Mouse (Mus musculus): ENCODE measurements at regions not wholly inside any gene's neighbourhood (a gene's known extent, or its start where the extent isn't known, plus 50 kb on each side); places are given as distances from the start of the nearest gene placed in this dataset.

DNA sequence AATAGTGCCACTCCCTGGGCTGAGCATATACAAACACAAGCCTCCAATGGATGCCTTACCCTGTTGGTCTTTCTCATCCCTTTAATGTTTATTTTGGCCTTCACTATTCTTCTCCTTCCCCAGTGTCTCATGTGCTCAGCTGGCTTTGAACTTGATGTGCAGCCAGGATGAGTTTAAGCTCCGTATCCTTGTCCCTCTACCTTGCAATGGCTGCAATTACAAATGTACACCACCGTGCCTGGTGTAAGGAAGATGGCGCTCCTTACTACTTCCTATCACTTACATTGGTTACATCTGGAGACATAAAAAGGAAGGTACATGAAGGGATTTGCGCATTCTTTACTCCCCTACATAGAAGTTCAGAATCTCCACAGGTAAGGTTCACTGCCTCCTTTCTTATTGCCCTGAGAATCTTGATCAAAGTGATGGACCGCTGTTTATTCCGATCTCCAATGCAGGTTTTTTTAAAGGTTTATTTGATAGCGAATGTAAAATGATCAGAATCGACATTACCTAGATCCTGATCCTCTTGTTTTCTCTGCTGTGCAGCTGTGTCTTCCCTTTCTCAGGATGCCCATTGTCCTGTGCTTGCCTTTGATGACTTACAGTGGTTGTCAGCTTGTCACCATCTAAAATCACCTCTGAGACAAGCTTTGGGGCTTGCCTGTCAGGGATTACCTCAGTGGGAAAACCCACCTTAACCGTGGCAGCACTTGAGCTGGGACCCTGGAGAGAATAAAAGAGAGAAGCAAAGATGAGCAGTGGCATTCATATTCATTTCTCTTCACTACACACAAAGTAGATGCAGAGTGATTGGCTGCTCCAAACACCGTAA is 178.1 kb downstream of the Ifng start:
- Histone ChIP-seq H3K27ac (replicated peaks) (no peak overlapping the region), H3K36me3 (replicated peaks) (no peaks in the 10 kb centered on the region), H3K9me3 (no peaks in the 10 kb centered on the region), H3K4me1 (no peaks in the 10 kb centered on the region; the same call in 1 of the 2 replicates), H3K4me3 (no peak overlapping the region), H3K27me3 (replicated peaks; ENCODE audit: low read depth, poor library complexity, severe bottlenecking) (no peaks in the 10 kb centered on the region)
- 90% methylated on average over 10 of the region's 10 CpGs for WGBS
- DNase-seq (ENCODE audit: low spot score) = no peak

DNA sequence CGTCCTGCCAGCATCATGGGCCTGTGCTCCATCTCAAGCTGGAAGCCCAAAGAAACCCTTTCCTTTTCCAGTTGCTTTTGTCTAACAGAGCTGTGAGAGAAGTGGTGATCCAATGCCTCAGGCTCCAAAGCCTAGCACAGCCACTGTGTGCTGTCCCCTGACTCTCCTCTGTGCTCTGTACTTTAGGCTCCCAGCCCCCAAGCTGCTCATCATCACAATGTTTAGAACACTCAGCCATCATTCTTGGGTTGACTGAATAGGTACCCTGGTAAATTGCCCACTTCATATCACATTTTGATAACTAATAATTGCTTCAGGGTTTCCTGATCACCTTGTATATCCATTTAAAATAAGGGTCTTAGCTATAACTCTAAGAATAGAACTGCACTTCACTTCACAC is 178.8 kb downstream of the Ifng start:
- 86% methylated on average over 1 of the region's 1 CpGs for WGBS
- Histone ChIP-seq H3K4me3 (no peak overlapping the region), H3K4me1 (no peaks in the 10 kb centered on the region; the same call in 1 of the 2 replicates), H3K36me3 (replicated peaks) (no peaks in the 10 kb centered on the region), H3K9me3 (no peaks in the 10 kb centered on the region), H3K27me3 (replicated peaks; ENCODE audit: low read depth, poor library complexity, severe bottlenecking) (no peaks in the 10 kb centered on the region), H3K27ac (replicated peaks) (no peak overlapping the region)
- no peak for DNase-seq (ENCODE audit: low spot score)

DNA sequence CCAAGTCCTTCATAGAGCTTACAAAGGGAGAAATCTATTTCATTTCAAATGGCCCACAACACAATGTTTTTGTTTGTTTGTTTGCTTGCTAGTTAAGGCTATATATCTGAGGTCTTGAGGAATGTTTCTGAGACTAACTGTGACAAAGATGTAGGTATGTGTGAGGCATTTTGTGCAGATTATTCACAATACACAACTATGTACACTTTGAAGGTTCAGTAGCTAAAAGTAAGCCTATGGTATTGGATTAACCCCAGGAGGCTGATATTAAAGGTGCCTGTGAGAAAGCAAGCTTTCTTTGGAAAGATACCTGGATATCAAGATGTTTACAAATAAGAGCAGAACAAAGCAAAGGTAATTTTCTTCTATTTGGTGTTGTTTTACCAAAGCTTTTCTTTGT is 179.8 kb downstream of the Ifng start:
- no peak overlapping the region for H3K27ac ChIP-seq (replicated peaks)
- no peaks in the 10 kb centered on the region for H3K36me3 ChIP-seq (replicated peaks)
- DNase-seq (ENCODE audit: low spot score) = no peak
- H3K4me3 ChIP-seq = no peak overlapping the region
- H3K9me3 ChIP-seq = no peaks in the 10 kb centered on the region
- no peaks in the 10 kb centered on the region; the same call in 1 of the 2 replicates for H3K4me1 ChIP-seq
- H3K27me3 ChIP-seq (replicated peaks; ENCODE audit: low read depth, poor library complexity, severe bottlenecking) = no peaks in the 10 kb centered on the region

DNA sequence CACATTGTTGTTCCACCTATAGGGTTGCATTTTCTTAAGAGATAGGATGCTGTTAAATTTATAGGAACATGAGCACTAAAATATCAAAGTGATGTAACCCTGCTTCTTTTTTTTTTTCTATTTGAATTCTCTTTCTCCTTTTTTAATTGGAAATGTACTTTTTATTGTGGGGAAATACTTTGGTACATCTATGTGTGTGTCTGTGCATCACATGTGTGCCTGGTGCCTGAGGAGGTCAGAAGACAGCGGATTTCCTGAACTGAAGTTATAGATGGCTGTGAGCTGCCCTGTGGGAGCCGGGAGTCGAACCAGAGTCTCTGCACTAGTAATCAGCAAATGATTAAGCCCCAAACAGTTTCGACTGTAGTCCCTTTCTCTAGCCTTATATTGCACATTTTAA is 180.7 kb downstream of the Ifng start:
- Histone ChIP-seq H3K9me3 (no peaks in the 10 kb centered on the region), H3K27ac (replicated peaks) (no peak overlapping the region), H3K27me3 (replicated peaks; ENCODE audit: low read depth, poor library complexity, severe bottlenecking) (no peaks in the 10 kb centered on the region), H3K4me3 (no peak overlapping the region), H3K4me1 (no peaks in the 10 kb centered on the region; the same call in 1 of the 2 replicates), H3K36me3 (replicated peaks) (no peaks in the 10 kb centered on the region)
- 88% methylated on average over 4 of the region's 4 CpGs for WGBS
- no peak for DNase-seq (ENCODE audit: low spot score)

DNA sequence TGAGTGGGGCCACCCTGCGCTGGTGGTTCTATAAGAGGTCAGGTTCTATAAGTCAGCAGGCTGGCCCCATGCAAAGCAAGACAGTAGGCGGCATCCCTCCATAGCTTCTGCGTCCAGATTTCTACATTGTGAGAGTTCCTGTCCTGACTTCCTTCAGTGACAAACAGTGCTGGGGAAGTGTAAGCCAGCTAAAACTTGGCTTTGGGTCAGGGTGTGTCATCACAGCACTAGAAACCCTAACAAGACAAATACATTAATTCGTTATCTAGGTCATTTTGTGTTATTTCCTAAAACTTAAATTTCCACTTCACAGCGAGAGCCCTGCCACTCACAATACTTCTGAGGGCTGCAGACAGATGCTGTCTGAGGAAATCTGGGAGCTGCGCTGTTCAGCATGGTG is 181.3 kb downstream of the Ifng start:
- Histone ChIP-seq H3K27ac (replicated peaks) (no peak overlapping the region), H3K36me3 (replicated peaks) (no peaks in the 10 kb centered on the region), H3K27me3 (replicated peaks; ENCODE audit: low read depth, poor library complexity, severe bottlenecking) (no peaks in the 10 kb centered on the region), H3K9me3 (no peaks in the 10 kb centered on the region), H3K4me1 (no peaks in the 10 kb centered on the region; the same call in 1 of the 2 replicates), H3K4me3 (no peak overlapping the region)
- DNase-seq (ENCODE audit: low spot score) = no peak
- WGBS = 88% methylated on average over 6 of the region's 6 CpGs

DNA sequence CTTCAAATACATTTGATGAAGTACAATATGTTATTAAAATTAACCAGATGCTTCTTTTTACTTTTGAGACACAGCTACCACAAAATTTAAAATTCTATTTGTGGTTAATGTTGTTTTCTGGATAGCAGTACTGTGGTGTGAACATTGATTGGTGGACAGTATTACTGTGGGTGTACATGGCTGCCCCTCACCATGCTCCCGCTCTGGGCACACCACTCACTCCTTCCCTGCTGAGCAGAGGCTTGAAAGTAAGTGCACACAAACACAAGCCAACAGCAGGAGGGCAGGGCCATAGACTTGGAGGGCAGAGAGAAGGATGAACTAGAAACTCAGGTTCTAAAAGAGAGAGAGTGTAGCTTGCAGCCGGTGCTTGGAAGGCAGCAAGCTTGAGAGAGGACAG is 182.1 kb downstream of the Ifng start:
- no peaks in the 10 kb centered on the region; the same call in 1 of the 2 replicates for H3K4me1 ChIP-seq
- no peak overlapping the region for H3K27ac ChIP-seq (replicated peaks)
- no peak overlapping the region for H3K4me3 ChIP-seq
- H3K36me3 ChIP-seq (replicated peaks) = no peaks in the 10 kb centered on the region
- WGBS = 79% methylated on average over 2 of the region's 2 CpGs
- no peak for DNase-seq (ENCODE audit: low spot score)
- H3K9me3 ChIP-seq = no peaks in the 10 kb centered on the region
- H3K27me3 ChIP-seq (replicated peaks; ENCODE audit: low read depth, poor library complexity, severe bottlenecking) = no peaks in the 10 kb centered on the region

DNA sequence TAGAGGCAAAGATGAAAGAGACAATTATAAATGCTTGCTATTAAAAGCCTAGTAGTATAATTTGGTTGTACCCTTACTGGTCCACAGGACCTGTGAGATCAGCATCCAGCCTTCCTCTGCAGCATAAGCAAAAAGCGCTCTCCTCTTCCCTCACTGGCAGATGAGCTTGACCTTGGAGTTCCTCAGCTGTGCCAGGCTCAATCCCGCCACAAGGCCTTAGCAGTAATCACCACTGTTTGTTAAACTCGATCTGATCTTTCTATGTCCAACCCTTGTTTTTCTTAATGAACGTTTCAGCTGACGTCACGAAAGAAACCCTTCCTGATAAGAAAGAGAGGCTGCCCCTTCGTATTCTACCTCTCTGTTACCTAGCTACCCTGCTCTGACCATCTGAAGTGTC is 183.5 kb downstream of the Ifng start:
- Histone ChIP-seq H3K4me1 (no peaks in the 10 kb centered on the region; the same call in 1 of the 2 replicates), H3K9me3 (no peaks in the 10 kb centered on the region), H3K4me3 (no peak overlapping the region), H3K27me3 (replicated peaks; ENCODE audit: low read depth, poor library complexity, severe bottlenecking) (no peaks in the 10 kb centered on the region), H3K27ac (replicated peaks) (no peak overlapping the region), H3K36me3 (replicated peaks) (no peaks in the 10 kb centered on the region)
- WGBS = 87% methylated on average over 7 of the region's 7 CpGs
- no peak for DNase-seq (ENCODE audit: low spot score)

DNA sequence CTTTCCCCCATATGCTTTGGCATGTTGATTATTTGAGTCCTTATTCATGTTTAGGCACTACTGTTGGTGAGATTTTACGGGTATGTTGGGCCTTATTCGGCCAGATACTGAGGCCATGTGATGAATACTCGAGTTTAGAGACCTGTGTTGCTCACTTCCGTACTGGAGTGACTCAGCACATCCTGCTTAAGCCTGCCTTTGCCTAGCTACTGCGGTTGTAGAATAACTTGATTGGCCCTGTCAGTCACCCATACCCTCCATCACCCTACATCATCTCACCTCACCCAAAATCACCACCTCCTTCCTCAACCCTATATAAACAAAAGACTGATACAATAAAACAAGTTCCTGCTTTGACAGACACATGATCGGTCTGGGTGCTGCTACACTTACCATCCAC is 187.2 kb downstream of the Ifng start:
- no peak for DNase-seq (ENCODE audit: low spot score)
- Histone ChIP-seq H3K9me3 (no peaks in the 10 kb centered on the region), H3K4me1 (no peaks in the 10 kb centered on the region), H3K27me3 (replicated peaks; ENCODE audit: low read depth, poor library complexity, severe bottlenecking) (no peaks in the 10 kb centered on the region), H3K36me3 (replicated peaks) (no peaks in the 10 kb centered on the region), H3K4me3 (no peak overlapping the region), H3K27ac (replicated peaks) (no peak overlapping the region)
- WGBS = 89% methylated on average over 6 of the region's 6 CpGs

DNA sequence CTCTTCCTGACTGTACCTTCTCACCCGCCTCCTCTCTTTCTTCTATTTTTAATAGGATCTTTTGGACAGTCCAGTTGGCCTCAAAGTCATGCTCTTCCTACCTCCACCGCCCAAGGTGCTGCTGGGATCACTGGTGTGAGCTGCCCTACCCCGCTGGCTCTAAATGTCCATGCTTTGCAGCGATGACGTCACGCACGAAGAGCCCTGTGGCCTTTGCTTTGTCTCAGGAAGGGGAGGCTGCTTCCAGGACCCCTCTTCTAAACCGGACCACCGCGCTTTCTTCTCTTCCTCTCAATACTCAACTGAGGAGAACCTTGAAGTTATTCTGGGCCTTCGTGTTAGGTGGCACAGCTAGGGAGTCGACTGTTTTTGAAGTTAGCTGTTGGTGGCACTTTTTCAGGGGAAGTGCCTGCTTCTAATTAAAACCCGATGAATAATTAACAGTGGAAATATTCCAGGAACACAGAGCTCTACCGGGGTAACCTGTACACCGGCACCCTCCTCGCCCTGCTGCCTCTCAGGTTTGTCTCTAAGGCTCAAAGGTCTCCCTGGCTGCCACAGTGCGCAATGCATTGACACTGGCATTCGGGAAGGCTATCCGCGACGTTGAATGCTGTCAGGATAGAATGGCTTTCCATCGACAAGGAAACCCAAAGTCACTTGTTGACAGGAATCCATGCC is 188.7 kb downstream of the Ifng start:
- no peak overlapping the region for H3K4me3 ChIP-seq
- no peaks in the 10 kb centered on the region for H3K4me1 ChIP-seq
- no peak overlapping the region for H3K27ac ChIP-seq (replicated peaks)
- H3K27me3 ChIP-seq (replicated peaks; ENCODE audit: low read depth, poor library complexity, severe bottlenecking) = no peaks in the 10 kb centered on the region
- 93% methylated on average over 22 of the region's 22 CpGs for WGBS
- DNase-seq (ENCODE audit: low spot score) = no peak
- no peaks in the 10 kb centered on the region for H3K36me3 ChIP-seq (replicated peaks)
- no peaks in the 10 kb centered on the region for H3K9me3 ChIP-seq

DNA sequence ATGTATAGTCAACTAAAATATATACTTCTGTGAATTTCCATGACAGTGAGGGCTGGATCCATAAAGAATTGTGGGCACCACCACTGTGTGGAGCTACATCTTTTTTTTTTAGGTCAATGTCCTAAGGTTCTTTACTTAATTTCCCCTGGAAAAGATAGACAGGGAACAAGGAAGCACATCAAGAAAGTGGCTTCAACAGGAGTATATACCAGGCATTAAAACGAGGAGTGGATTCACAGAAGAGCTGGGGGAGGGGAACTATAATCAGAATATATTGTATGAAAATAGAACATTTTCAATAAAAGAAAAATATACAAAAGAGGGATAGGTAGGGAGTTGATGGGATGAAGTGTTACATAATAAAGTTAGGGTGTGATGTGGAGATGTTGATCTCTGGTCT is 190.9 kb downstream of the Ifng start:
- Histone ChIP-seq H3K4me1 (no peaks in the 10 kb centered on the region), H3K36me3 (replicated peaks) (no peaks in the 10 kb centered on the region), H3K4me3 (no peak overlapping the region), H3K9me3 (no peaks in the 10 kb centered on the region), H3K27me3 (replicated peaks; ENCODE audit: low read depth, poor library complexity, severe bottlenecking) (no peaks in the 10 kb centered on the region), H3K27ac (replicated peaks) (no peak overlapping the region)
- WGBS = 87% methylated on average over 1 of the region's 1 CpGs
- no peak for DNase-seq (ENCODE audit: low spot score)

DNA sequence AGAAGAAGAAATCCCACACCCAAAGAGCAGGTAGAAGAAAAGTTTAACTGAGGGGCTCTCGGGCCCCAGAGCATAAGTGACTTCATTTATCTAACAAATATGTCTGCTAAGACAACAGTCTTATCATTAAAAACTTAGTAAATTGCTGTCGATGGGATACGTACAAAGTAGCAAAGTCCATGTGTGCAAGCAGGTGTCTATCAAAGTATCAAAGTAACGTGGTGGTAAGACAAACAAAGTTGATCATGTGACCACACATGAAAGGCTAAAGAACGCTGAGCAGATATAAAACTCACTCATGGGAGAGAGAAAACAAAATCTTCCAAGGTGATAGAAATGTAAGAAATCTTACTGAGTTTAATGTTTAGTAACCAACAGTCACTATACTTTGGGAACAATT is 191.3 kb downstream of the Ifng start:
- H3K27ac ChIP-seq (replicated peaks) = no peak overlapping the region
- no peaks in the 10 kb centered on the region for H3K36me3 ChIP-seq (replicated peaks)
- H3K4me1 ChIP-seq = no peaks in the 10 kb centered on the region
- no peak overlapping the region for H3K4me3 ChIP-seq
- no peaks in the 10 kb centered on the region for H3K27me3 ChIP-seq (replicated peaks; ENCODE audit: low read depth, poor library complexity, severe bottlenecking)
- WGBS = 87% methylated on average over 5 of the region's 5 CpGs
- no peak for DNase-seq (ENCODE audit: low spot score)
- no peaks in the 10 kb centered on the region for H3K9me3 ChIP-seq

DNA sequence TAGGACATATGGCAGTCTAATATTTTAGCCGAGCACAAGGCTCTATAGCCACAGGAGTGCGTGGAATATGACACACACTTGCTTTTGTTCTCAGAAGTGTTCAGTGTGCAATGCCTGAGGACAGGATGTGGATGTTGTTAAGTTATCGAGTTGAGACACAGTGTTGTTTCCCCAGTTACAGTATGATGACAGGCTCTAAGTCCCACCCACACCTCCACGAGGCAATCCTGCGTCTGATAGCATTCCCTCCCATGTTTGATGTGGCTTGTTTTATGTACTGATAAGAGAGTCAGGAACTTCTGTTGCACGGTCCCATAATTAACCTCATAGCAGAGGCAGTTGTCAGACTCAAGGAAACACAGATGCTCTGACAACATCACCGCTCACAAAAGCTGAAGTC is 192.6 kb downstream of the Ifng start:
- Histone ChIP-seq H3K27ac (replicated peaks) (no peak overlapping the region), H3K9me3 (no peaks in the 10 kb centered on the region), H3K36me3 (replicated peaks) (no peaks in the 10 kb centered on the region), H3K4me3 (no peak overlapping the region), H3K27me3 (replicated peaks; ENCODE audit: low read depth, poor library complexity, severe bottlenecking) (no peaks in the 10 kb centered on the region), H3K4me1 (no peaks in the 10 kb centered on the region)
- no peak for DNase-seq (ENCODE audit: low spot score)
- 77% methylated on average over 7 of the region's 7 CpGs for WGBS

DNA sequence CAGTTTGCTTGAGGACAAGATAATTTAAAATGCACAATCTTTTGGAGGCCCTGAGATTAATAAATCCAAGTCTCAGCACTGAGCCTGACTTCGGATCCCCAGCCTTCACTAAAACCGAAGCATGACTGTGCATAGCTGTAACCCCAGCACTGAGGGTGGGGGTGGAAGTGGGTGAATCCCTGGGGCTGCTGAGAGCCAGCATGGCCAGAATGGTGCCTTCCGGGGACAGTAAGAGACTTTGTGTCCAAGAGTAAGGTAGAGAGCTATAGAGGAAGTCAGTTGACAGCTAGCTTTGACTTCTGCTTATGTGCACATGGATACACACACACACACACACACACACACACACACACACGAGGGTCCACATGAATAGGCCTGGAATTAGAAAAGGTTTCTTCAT is 198.3 kb downstream of the Ifng start:
- H3K4me3 ChIP-seq = no peak overlapping the region
- H3K27me3 ChIP-seq (replicated peaks; ENCODE audit: low read depth, poor library complexity, severe bottlenecking) = no peaks in the 10 kb centered on the region
- no peak overlapping the region for H3K27ac ChIP-seq (replicated peaks)
- WGBS = 89% methylated on average over 4 of the region's 4 CpGs
- no peak for DNase-seq (ENCODE audit: low spot score)
- peaks cover 14% of the 10 kb centered on the region for H3K4me1 ChIP-seq
- no peaks in the 10 kb centered on the region for H3K36me3 ChIP-seq (replicated peaks)
- H3K9me3 ChIP-seq = no peaks in the 10 kb centered on the region

All from embryonic facial prominence, embryonic 10.5 days (tissue).